Mouse (Mus musculus) kidney, embryonic 14.5 days (tissue): Measurements from ENCODE around the gene Grk5. TPM values are rescaled to one million over a fixed set of nuclear protein-coding genes. Genes with fewer than 3 reads are reported as not detected.

Source experiments
- ATAC-seq: fragments of 200-750 bp; cut with Nextera tagmentation; 2 replicates; pipeline ENCODE4 v1.8.0; 2017; ENCODE audit warnings: moderate number of reproducible peaks, mild to moderate bottlenecking, moderate TSS enrichment, moderate library complexity; ENCODE audit not compliant: low FRiP score, low TSS enrichment
- H3K27ac ChIP-seq: fragments of 300-500 bp; sonication (generic); 2 replicates; pipeline ENCODE4 v1.5.1; 2014; ENCODE audit warnings: low read depth, mild to moderate bottlenecking, low read length, moderate library complexity, mixed read lengths
- H3K27me3 ChIP-seq: fragments of 300-500 bp; sonication (generic); 2 replicates; pipeline ENCODE4 v1.6.1; 2014; ENCODE audit warnings: mild to moderate bottlenecking, low read length; ENCODE audit not compliant: control insufficient read depth, insufficient read depth
- H3K36me3 ChIP-seq: fragments of 300-500 bp; sonication (generic); 2 replicates; pipeline ENCODE4 v1.6.1; 2014; ENCODE audit warnings: low read length, mixed read lengths; ENCODE audit not compliant: control insufficient read depth, insufficient read depth
- H3K4me1 ChIP-seq: fragments of 300-500 bp; sonication (generic); 2 replicates; pipeline ENCODE4 v1.6.1; 2014; ENCODE audit warnings: low read length, mixed read lengths; ENCODE audit not compliant: control insufficient read depth, insufficient read depth
- H3K4me2 ChIP-seq: fragments of 300-500 bp; sonication (generic); replicated peaks from 2 replicates; pipeline ENCODE4 v1.6.1; 2014; ENCODE audit warnings: low read depth, mild to moderate bottlenecking, low read length
- H3K4me3 ChIP-seq: fragments of 300-500 bp; sonication (generic); 2 replicates; pipeline ENCODE4 v1.5.1; 2014; ENCODE audit warnings: mild to moderate bottlenecking, low read length
- H3K9ac ChIP-seq: fragments of 300-500 bp; sonication (generic); 2 replicates; pipeline ENCODE4 v1.6.1; 2014; ENCODE audit warnings: low read depth, mild to moderate bottlenecking, low read length, moderate library complexity
- H3K9me3 ChIP-seq: fragments of 300-500 bp; sonication (generic); 2 replicates; pipeline ENCODE4 v1.6.1; 2016; ENCODE audit warnings: low read length; ENCODE audit not compliant: control insufficient read depth
- WGBS: fragments of 180-500 bp; shearing (Covaris S2); extraction: QIAGEN DNeasy Blood & Tissue Kit; methylation state at CpG from one replicate; pipeline ENCODE4 v1.1.7; 2014; 5-methylcytosine and 5-hydroxymethylcytosine counted together
- polyA plus RNA-seq: library from polyadenylated mRNA; unstranded; fragments of >200 nt; fragmentation: Nextera tagmentation; extraction: Ambion mirVana; gene quantifications from 2 replicates; pipeline ENCODE4 v1.2.1, GENCODE M21; 2014

The Grk5 gene
- polyA plus RNA-seq, 1 experiment from 2014 or later, result 3.2 TPM

DNA sequence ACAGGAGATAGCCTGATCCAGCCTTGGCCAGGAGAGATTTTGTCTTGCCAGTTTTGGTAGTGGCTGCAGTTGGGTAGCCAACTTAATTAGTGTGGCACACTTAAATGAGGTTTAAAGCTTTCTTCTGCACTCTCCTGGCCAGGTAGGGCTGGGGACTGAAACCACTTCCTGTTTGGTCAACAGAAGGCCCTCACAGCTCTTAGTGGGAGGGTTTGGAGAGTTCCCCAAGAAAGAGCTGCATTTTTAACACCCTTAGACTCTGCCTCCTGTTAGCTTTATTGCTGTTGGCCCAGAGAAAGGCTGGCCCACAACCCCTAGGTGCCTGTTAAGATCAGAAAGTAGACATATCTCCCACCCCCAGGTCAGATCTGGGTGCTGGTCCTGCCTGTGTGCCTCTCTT, 45.5 kb downstream of the Grk5 start:
- no peak overlapping the region for H3K4me2 ChIP-seq
- H3K27ac ChIP-seq, result no peak overlapping the region
- no peaks in the 10 kb centered on the region for H3K36me3 ChIP-seq
- no peaks in the 10 kb centered on the region for H3K27me3 ChIP-seq
- no peaks in the 10 kb centered on the region for H3K9me3 ChIP-seq
- 0 out of 2 replicates have a peak, but pooled peaks cover under 1% of the 10 kb centered on the region for H3K4me1 ChIP-seq
- H3K4me3 ChIP-seq, result no peak overlapping the region
- no peak overlapping the region for H3K9ac ChIP-seq
- no peak for ATAC-seq

DNA sequence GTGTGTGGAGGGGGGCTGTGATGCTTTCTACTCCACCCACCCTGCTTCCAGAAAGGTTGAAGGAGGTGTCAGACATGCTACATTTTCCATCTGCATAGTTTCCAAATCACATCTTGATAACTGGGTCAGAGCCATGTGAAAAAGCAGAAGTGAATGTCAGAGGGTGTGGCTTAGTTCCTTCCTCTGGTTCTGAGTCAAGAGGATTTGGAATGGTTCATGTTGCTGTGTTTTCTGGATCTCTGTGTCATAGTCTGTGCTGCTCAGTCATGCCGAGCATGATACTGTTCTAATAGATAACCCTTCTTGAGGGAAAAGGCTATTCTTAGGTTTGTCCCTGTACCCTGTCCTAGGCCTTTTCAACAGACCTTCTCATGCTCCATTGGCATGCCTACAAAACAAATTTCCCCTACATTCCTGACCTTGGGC, 50.4 kb downstream of the Grk5 start:
- Histone ChIP-seq H3K36me3 (no peaks in the 10 kb centered on the region), H3K9ac (no peak overlapping the region), H3K4me3 (no peak overlapping the region), H3K27ac (no peak overlapping the region), H3K4me1 (0 out of 2 replicates have a peak, but pooled peaks cover 3% of the 10 kb centered on the region), H3K27me3 (no peaks in the 10 kb centered on the region), H3K9me3 (no peaks in the 10 kb centered on the region), H3K4me2 (no peak overlapping the region)
- no peak for ATAC-seq
- 59% methylated on average over 1 of the region's 1 CpGs for WGBS

DNA sequence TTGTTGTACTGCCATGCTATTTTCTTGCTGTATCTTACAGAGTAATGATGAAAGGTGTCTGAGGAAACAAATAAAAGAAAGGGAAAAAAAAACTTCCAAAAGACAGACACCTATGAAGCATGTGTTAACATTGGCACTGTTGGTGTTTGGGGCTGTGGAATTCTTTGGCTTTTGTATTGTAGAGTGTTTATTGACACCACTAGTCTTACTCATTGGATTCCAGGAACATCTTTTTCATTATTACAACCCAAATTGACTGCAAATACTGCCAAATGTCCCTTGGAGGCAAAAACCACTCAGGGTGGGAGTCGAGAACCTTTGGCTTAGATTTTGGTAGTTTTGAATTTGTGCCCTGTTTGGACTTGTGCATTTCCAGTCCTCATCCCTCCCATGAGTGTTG, 51.3 kb downstream of the Grk5 start:
- 100% methylated on average over 1 of the region's 1 CpGs for WGBS
- 0 out of 2 replicates have a peak, but pooled peaks cover 3% of the 10 kb centered on the region for H3K4me1 ChIP-seq
- H3K4me2 ChIP-seq, result no peak overlapping the region
- no peak overlapping the region for H3K27ac ChIP-seq
- ATAC-seq, result no peak
- H3K36me3 ChIP-seq, result no peaks in the 10 kb centered on the region
- no peaks in the 10 kb centered on the region for H3K9me3 ChIP-seq
- no peak overlapping the region for H3K4me3 ChIP-seq
- H3K27me3 ChIP-seq, result no peaks in the 10 kb centered on the region
- no peak overlapping the region for H3K9ac ChIP-seq

DNA sequence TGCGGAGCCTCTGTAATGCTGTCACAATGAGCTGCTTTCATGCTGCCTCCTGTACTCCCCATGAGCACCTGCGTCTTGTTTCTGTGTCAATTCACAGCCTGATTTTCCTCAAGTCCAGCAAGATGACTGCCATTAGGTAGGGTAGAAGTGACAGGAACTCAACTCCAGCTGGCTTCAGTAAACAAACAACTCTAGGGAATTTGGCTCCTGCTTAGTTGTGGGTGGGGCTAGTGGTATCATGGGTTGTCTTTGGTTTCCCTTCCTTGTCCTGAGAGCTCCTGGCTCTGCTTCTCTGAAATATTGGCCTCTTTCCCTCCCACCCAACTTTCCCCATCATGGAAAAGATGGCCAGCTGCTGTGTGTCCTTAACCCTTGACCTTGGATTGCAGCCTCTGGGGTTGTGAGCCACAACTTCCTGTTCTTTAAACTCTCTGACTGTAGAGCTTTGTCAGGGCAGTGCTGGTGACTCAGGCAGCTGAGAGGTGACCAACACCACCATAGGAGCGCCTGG, 56.3 kb downstream of the Grk5 start:
- H3K36me3 ChIP-seq, result no peaks in the 10 kb centered on the region
- H3K27me3 ChIP-seq, result no peaks in the 10 kb centered on the region
- ATAC-seq, result peak; percentile 69
- H3K27ac ChIP-seq, result no peak overlapping the region; the same call in 1 of the 2 replicates
- no peak overlapping the region for H3K9ac ChIP-seq
- no peaks in the 10 kb centered on the region for H3K9me3 ChIP-seq
- H3K4me2 ChIP-seq, result no peak overlapping the region
- H3K4me3 ChIP-seq, result no peak overlapping the region
- H3K4me1 ChIP-seq, result 0 out of 2 replicates have a peak, but pooled peaks cover 6% of the 10 kb centered on the region
- WGBS, result 56% methylated on average over 3 of the region's 3 CpGs

DNA sequence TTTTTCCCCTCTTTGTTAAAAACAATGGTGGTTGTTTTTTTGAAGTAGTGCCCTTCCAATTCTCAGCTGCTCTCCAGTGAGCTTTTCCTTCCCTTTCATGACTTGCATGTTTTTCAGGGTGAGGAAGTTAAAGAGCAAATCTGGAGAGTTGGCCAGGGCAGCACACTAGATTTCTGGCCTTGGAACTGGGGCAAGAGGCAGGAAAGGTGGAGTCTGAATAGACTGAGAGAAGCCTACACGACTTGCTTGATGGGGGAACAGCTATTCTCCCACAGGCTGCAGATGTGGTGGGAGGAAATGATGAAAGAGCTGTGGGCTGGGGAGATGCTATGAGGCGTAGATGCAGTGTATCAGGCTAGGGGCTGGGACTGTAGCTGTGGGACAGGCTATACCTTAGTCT, 57.1 kb downstream of the Grk5 start:
- Histone ChIP-seq H3K36me3 (no peaks in the 10 kb centered on the region), H3K9ac (no peak overlapping the region), H3K4me2 (no peak overlapping the region), H3K4me1 (0 out of 2 replicates have a peak, but pooled peaks cover 6% of the 10 kb centered on the region), H3K27ac (no peak overlapping the region; the same call in 1 of the 2 replicates), H3K4me3 (no peak overlapping the region), H3K27me3 (no peaks in the 10 kb centered on the region), H3K9me3 (no peaks in the 10 kb centered on the region)
- no peak for ATAC-seq
- WGBS, result 57% methylated on average over 2 of the region's 2 CpGs

DNA sequence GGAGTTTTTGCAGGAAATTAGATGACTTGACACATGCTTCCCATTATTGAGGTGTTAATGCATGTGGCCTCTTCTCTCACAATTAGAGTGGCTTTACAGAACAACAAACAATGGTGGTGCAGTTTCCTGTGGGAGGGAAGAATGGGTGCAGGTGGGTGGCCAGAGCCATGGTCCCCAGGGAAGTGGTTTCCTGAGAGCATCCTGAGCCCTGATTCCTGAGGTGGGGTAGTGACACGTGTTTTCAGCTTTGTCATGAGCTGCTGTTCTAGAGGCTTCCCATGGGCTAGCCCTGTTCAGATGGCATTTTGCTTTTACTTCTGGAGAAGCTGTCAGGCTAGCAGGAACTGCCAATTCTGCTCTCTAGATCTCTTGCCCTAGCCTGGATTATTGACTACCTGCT, 59.4 kb downstream of the Grk5 start:
- Histone ChIP-seq H3K4me3 (no peak overlapping the region), H3K27me3 (no peaks in the 10 kb centered on the region), H3K9ac (no peak overlapping the region), H3K4me2 (no peak overlapping the region), H3K27ac (no peak overlapping the region), H3K36me3 (no peaks in the 10 kb centered on the region), H3K9me3 (no peaks in the 10 kb centered on the region), H3K4me1 (0 out of 2 replicates have a peak, but pooled peaks cover 6% of the 10 kb centered on the region)
- WGBS, result 16% methylated on average over 1 of the region's 1 CpGs
- ATAC-seq, result no peak

DNA sequence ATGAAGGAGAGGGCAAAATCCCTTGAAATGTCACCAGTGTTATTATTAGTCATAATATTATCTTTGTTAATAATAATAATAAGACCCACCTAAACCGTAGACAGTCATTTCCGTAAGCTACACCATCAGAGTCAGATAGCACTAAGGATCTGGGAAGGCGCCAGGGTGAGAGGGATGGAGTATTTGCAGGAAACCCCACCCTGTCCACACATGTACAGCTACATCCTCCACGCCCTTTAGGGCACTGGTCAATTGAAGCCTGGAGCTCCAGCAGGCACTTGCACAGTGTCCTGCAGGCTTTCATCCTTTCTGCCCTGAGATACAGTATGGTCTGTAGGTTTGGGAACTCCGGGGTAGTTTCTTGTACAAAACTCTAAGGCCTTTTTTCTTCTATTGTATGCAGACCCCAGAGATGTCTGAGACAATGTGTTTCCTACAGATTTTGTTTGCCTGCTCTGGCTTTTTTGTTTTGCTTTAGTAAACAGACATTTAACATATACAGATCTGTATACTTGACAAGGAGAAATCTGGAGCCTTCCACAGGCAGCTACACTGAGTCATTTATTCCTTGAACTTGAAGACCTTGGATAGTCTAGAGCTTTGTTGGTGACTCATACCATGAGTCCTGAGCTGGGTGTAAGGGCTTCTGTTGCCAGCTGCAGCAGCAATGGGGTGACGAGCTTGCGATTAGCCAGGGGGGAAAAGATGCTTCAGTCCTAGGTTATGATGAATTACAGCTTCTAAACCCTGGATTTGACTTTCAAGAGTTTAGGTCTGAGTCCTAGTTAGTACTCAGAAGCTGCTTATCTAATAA, 60.7 kb downstream of the Grk5 start:
- H3K9ac ChIP-seq, result no peak overlapping the region
- no peaks in the 10 kb centered on the region for H3K27me3 ChIP-seq
- H3K4me2 ChIP-seq, result no peak overlapping the region
- 0 out of 2 replicates have a peak, but pooled peaks cover 6% of the 10 kb centered on the region for H3K4me1 ChIP-seq
- H3K36me3 ChIP-seq, result no peaks in the 10 kb centered on the region
- no peak for ATAC-seq
- H3K27ac ChIP-seq, result peak overlapping the region; percentile 4; the same call in 1 of the 2 replicates
- no peaks in the 10 kb centered on the region for H3K9me3 ChIP-seq
- H3K4me3 ChIP-seq, result no peak overlapping the region
- 83% methylated on average over 7 of the region's 7 CpGs for WGBS

DNA sequence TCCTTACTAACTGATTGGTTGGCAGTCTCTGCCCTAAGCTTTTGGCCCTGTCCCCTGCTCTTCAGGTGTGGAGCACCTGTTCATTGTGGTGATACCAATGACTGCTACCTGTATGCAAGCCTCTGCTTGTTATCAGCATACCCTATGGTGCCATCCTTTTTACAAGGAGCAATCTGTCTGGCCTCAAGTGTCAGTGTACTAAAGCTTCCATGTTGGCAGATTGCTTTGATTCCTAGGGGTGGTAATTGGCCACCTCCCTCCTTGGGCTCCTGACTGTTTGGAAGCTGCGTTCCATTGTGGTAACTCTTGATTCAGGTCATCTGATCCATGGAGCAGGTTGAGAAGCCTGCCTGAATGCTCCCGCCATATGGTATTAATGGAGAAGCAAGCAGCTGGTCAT, 65.6 kb downstream of the Grk5 start:
- no peak overlapping the region for H3K4me2 ChIP-seq
- ATAC-seq, result no peak
- H3K27me3 ChIP-seq, result no peaks in the 10 kb centered on the region
- H3K4me3 ChIP-seq, result no peak overlapping the region
- no peaks in the 10 kb centered on the region for H3K9me3 ChIP-seq
- 86% methylated on average over 2 of the region's 2 CpGs for WGBS
- no peak overlapping the region for H3K9ac ChIP-seq
- H3K36me3 ChIP-seq, result no peaks in the 10 kb centered on the region
- H3K4me1 ChIP-seq, result no peaks in the 10 kb centered on the region
- H3K27ac ChIP-seq, result no peak overlapping the region

DNA sequence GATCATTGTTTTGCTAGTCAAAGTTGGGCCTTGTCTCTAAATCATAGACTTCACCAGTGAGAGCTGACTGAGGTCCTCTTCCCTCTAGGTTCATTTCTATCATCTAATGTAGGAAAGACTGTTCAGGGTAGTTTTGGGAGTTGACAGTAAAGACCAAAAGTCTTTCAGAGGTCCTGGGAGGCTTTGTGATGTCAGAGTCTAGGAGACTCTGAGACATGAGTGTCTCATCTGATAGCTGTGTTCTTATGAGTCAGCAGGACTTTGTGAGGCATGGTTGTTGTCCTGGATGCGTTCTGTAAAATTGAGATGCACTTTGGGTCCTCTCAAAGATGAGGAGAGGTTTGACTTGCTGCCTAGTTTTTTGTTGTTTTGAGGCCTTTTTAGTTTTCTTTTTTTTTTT, 66.2 kb downstream of the Grk5 start:
- Histone ChIP-seq H3K4me2 (no peak overlapping the region), H3K27me3 (no peaks in the 10 kb centered on the region), H3K9ac (no peak overlapping the region), H3K9me3 (no peaks in the 10 kb centered on the region), H3K4me3 (no peak overlapping the region), H3K27ac (no peak overlapping the region), H3K4me1 (no peaks in the 10 kb centered on the region), H3K36me3 (no peaks in the 10 kb centered on the region)
- WGBS, result 96% methylated on average over 1 of the region's 1 CpGs
- ATAC-seq, result no peak
